Mouse (Mus musculus): ENCODE measurements around the gene Rrh.

- no peak for TF ChIP-seq GATA1 (IDR thresholded peaks at IDR 0.05; ENCODE audit: borderline replicate concordance, low read length)
- TF ChIP-seq FLI1 (IDR thresholded peaks at IDR 0.05; ENCODE audit: low read length), result no peak
These were observed 1.8 kb upstream of the Rrh start for GRCm38 (mm10) chr3:129824146-129824545.

Data from megakaryocyte, embryonic 14.5 days (primary cell).